Mouse (Mus musculus) heart, postnatal 0 days (tissue): ENCODE measurements at regions not wholly inside any gene's neighbourhood (a gene's known extent, or its start where the extent isn't known, plus 50 kb on each side); places are given as distances from the start of the nearest gene placed in this dataset.

Experiments used
- ATAC-seq: fragments of 200-750 bp; cut with Nextera tagmentation; 2 replicates; pipeline ENCODE4 v1.8.0; 2017; ENCODE audit warnings: low read depth, moderate number of reproducible peaks, moderate library complexity; ENCODE audit not compliant: insufficient read depth
- DNase-seq: peaks from one replicate; pipeline ENCODE4 v3.0.0-alpha.2; 2016; ENCODE audit warnings: low spot score
- H3K27ac ChIP-seq: fragments of 300-500 bp; sonication (generic); 2 replicates; pipeline ENCODE4 v1.5.1; 2014; ENCODE audit warnings: low read depth, mild to moderate bottlenecking
- H3K27me3 ChIP-seq: fragments of 300-500 bp; sonication (generic); 2 replicates; pipeline ENCODE4 v1.6.1; 2014; ENCODE audit warnings: low read length, mixed read lengths; ENCODE audit not compliant: control insufficient read depth, insufficient read depth
- H3K36me3 ChIP-seq: fragments of 300-500 bp; sonication (generic); replicated peaks from 2 replicates; pipeline ENCODE4 v1.6.1; 2014; ENCODE audit warnings: low read length, mixed read lengths; ENCODE audit not compliant: control insufficient read depth, insufficient read depth
- H3K4me1 ChIP-seq: fragments of 300-500 bp; sonication (generic); 2 replicates; pipeline ENCODE4 v1.6.1; 2014; ENCODE audit warnings: antibody characterized with exemption; ENCODE audit not compliant: control insufficient read depth, insufficient read depth
- H3K4me2 ChIP-seq: fragments of 300-500 bp; sonication (generic); 2 replicates; pipeline ENCODE4 v1.6.1; 2014; ENCODE audit warnings: low read depth, mild to moderate bottlenecking, low read length, moderate library complexity
- H3K4me3 ChIP-seq: fragments of 300-500 bp; sonication (generic); 2 replicates; pipeline ENCODE4 v1.5.1; 2014; ENCODE audit warnings: low read depth, low read length
- H3K9ac ChIP-seq: fragments of 300-500 bp; sonication (generic); replicated peaks from 2 replicates; pipeline ENCODE4 v1.6.1; 2014; ENCODE audit warnings: low read depth, low read length, mixed read lengths
- H3K9me3 ChIP-seq: fragments of 300-500 bp; sonication (generic); replicated peaks from 2 replicates; pipeline ENCODE4 v1.6.1; 2016; ENCODE audit warnings: low read length; ENCODE audit not compliant: control insufficient read depth
- CTCF ChIP-seq: IDR thresholded peaks from 2 replicates; pipeline ENCODE4 v1.5.1; 2016; ENCODE audit warnings: antibody characterized with exemption, control low read depth, low read depth
- EP300 ChIP-seq: IDR thresholded peaks from 2 replicates; pipeline ENCODE4 v1.6.1; 2016; ENCODE audit warnings: antibody characterized with exemption, low read depth
- WGBS: fragments of 180-500 bp; shearing (Covaris S2); extraction: QIAGEN DNeasy Blood & Tissue Kit; methylation state at CpG from one replicate; pipeline ENCODE4 v1.1.7; 2014; 5-methylcytosine and 5-hydroxymethylcytosine counted together

- peaks cover 4% of the 10 kb centered on the region; the same call in 1 of the 2 replicates for H3K4me1 ChIP-seq
- no peak overlapping the region for H3K27ac ChIP-seq
- no peak for ATAC-seq
- DNase-seq, result no peak
- H3K9me3 ChIP-seq, result no peaks in the 10 kb centered on the region
- WGBS, result 62% methylated on average over 16 of the region's 16 CpGs
- no peak for TF ChIP-seq CTCF
- no peak for TF ChIP-seq EP300
- H3K9ac ChIP-seq, result no peak overlapping the region
- H3K36me3 ChIP-seq, result no peaks in the 10 kb centered on the region
- H3K4me2 ChIP-seq, result no peak overlapping the region
- no peak overlapping the region for H3K4me3 ChIP-seq
- H3K27me3 ChIP-seq, result no peaks in the 10 kb centered on the region
Observed at GRCm38 (mm10) chr7:71943078-71944042, 363.0 kb downstream of the Mctp2 start.

DNA sequence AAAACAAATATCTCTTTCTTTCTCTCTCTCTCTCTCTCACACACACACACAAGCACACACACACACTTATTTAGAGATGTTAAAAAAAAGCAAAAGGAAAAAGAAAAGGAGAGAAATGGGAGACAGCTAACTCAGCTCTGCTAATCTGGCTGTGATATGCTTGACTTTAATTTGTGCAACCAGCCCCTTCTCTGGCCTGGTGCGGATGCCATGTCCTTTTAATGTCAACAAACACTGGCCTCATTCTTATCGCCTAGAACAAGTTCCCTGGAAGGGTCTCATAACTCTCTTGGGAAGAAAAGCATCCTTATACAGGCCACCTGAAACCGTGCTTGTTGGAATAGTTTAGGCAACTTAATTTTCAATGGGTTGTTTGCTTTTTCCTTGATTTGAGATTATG, 368.7 kb downstream of the Mctp2 start:
- peaks cover 4% of the 10 kb centered on the region; the same call in 1 of the 2 replicates for H3K4me1 ChIP-seq
- H3K36me3 ChIP-seq, result no peaks in the 10 kb centered on the region
- 45% methylated on average over 3 of the region's 3 CpGs for WGBS
- H3K4me3 ChIP-seq, result no peak overlapping the region
- no peaks in the 10 kb centered on the region for H3K27me3 ChIP-seq
- no peaks in the 10 kb centered on the region for H3K9me3 ChIP-seq
- no peak overlapping the region for H3K27ac ChIP-seq
- no peak for TF ChIP-seq EP300
- no peak for TF ChIP-seq CTCF
- H3K9ac ChIP-seq, result no peak overlapping the region
- ATAC-seq (no peak), DNase-seq (no peak)
- no peak overlapping the region for H3K4me2 ChIP-seq

- peaks cover 4% of the 10 kb centered on the region; the same call in 1 of the 2 replicates for H3K4me1 ChIP-seq
- H3K27me3 ChIP-seq, result no peaks in the 10 kb centered on the region
- no peaks in the 10 kb centered on the region for H3K9me3 ChIP-seq
- H3K4me2 ChIP-seq, result no peak overlapping the region
- no peak overlapping the region for H3K4me3 ChIP-seq
- no peak for TF ChIP-seq CTCF
- no peak for TF ChIP-seq EP300
- H3K36me3 ChIP-seq, result no peaks in the 10 kb centered on the region
- H3K27ac ChIP-seq, result no peak overlapping the region
- DNase-seq, result no peak
- ATAC-seq, result no peak
- 60% methylated on average over 4 of the region's 4 CpGs for WGBS
- H3K9ac ChIP-seq, result no peak overlapping the region
Observed at GRCm38 (mm10) chr7:71936690-71937089, 369.7 kb downstream of the Mctp2 start.
